Mouse (Mus musculus) CH12.LX (cell line): ENCODE measurements at regions not wholly inside any gene's neighbourhood (a gene's known extent, or its start where the extent isn't known, plus 50 kb on each side); places are given as distances from the start of the nearest gene placed in this dataset.

Source experiments
- DNase-seq: peaks from one replicate; pipeline ENCODE4 v3.0.0-alpha.2; 2013; ENCODE audit errors: extremely low read depth
- H3K27ac ChIP-seq: 2 replicates; pipeline ENCODE4 v1.5.1; 2012; ENCODE audit warnings: low read depth, mild to moderate bottlenecking, control low read depth, moderate library complexity; ENCODE audit not compliant: insufficient read depth
- H3K27me3 ChIP-seq: replicated peaks from 2 replicates; pipeline ENCODE3; 2012; ENCODE audit warnings: inconsistent platforms
- H3K36me3 ChIP-seq, 2 experiments: replicated peaks in 1 of 2; 2 replicates each; pipeline versions ENCODE3 to v1.6.1; 2012; ENCODE audit warnings: inconsistent platforms in 1 of 2, low read length in 1 of 2, mild to moderate bottlenecking in 1 of 2, mixed read lengths in 1 of 2, moderate library complexity in 1 of 2; ENCODE audit not compliant: control insufficient read depth in 1 of 2, insufficient read depth in 1 of 2
- H3K4me1 ChIP-seq, 2 experiments: 2 replicates each; pipeline ENCODE4 v1.6.1; 2012; ENCODE audit warnings: inconsistent platforms in 1 of 2, moderate library complexity in 1 of 2; ENCODE audit not compliant: insufficient read depth in 2 of 2, control insufficient read depth in 1 of 2
- H3K4me2 ChIP-seq: 2 replicates; pipeline ENCODE4 v1.6.1; 2012; ENCODE audit warnings: low read depth, mild to moderate bottlenecking, control low read depth; ENCODE audit not compliant: poor library complexity, insufficient read depth, severe bottlenecking
- H3K4me3 ChIP-seq, 3 experiments: fragments of 150-350 bp in 1 of 3; sonication (generic) in 1 of 3; replicated peaks in 1 of 3; 2 replicates each; pipeline versions ENCODE3 to v1.5.1; 2011 to 2012; ENCODE audit warnings: low read depth in 2 of 3, low read length in 2 of 3, mild to moderate bottlenecking in 2 of 3, moderate library complexity in 2 of 3, control low read depth in 1 of 3, improper control_type of control experiment in 1 of 3, inconsistent platforms in 1 of 3, mixed read lengths in 1 of 3; ENCODE audit not compliant: poor library complexity in 1 of 3
- H3K79me2 ChIP-seq: replicated peaks from 2 replicates; pipeline ENCODE4 v1.6.1; 2012; ENCODE audit warnings: mild to moderate bottlenecking, moderate library complexity; ENCODE audit not compliant: control insufficient read depth, poor library complexity, insufficient read depth, severe bottlenecking; ENCODE audit errors: extremely low read depth
- H3K9ac ChIP-seq: 2 replicates; pipeline ENCODE4 v1.6.1; 2012; ENCODE audit warnings: low read depth, mild to moderate bottlenecking, control low read depth, moderate library complexity; ENCODE audit not compliant: insufficient read depth
- H3K9me3 ChIP-seq: replicated peaks from 2 replicates; pipeline ENCODE3; 2012; ENCODE audit warnings: low read length, inconsistent platforms, mixed read lengths
- BHLHE40 ChIP-seq: IDR thresholded peaks from 2 replicates; pipeline ENCODE4 v1.6.1; 2011; ENCODE audit warnings: mild to moderate bottlenecking, low read depth, low read length, improper control_type of control experiment
- CHD2 ChIP-seq: IDR thresholded peaks from 2 replicates; pipeline ENCODE4 v1.6.1; 2011; ENCODE audit warnings: low read length, improper control_type of control experiment
- CTCF ChIP-seq, 2 experiments: IDR thresholded peaks in 1 of 2; conservative IDR thresholded peaks in 1 of 2; 2 replicates each; pipeline ENCODE4 v1.5.1; 2011 to 2012; ENCODE audit warnings: low read depth in 2 of 2, low read length in 2 of 2, improper control_type of control experiment in 1 of 2, inconsistent platforms in 1 of 2, mild to moderate bottlenecking in 1 of 2, moderate library complexity in 1 of 2
- ELF1 ChIP-seq: IDR thresholded peaks from 2 replicates; pipeline ENCODE4 v1.6.1; 2014; ENCODE audit warnings: low read depth, mild to moderate bottlenecking, inconsistent platforms, low read length, improper control_type of control experiment
- EP300 ChIP-seq: IDR thresholded peaks from 2 replicates; pipeline ENCODE4 v1.6.1; 2011; ENCODE audit warnings: low read length, improper control_type of control experiment
- ETS1 ChIP-seq: conservative IDR thresholded peaks from 2 replicates; pipeline ENCODE4 v1.6.1; 2012; ENCODE audit warnings: low read depth, mild to moderate bottlenecking, inconsistent platforms, low read length, improper control_type of control experiment, moderate library complexity
- GABPA ChIP-seq: IDR thresholded peaks from 2 replicates; pipeline ENCODE4 v1.6.1; 2012; ENCODE audit warnings: low read depth, low read length, improper control_type of control experiment, inconsistent platforms; ENCODE audit not compliant: insufficient replicate concordance
- IRF4 ChIP-seq: IDR thresholded peaks from 2 replicates; pipeline ENCODE4 v1.6.1; 2014; ENCODE audit warnings: low read depth, mild to moderate bottlenecking, inconsistent platforms, low read length, improper control_type of control experiment
- JUND ChIP-seq: conservative IDR thresholded peaks from 2 replicates; pipeline ENCODE4 v1.6.1; 2011; ENCODE audit warnings: low read depth, low read length, improper control_type of control experiment
- KAT2A ChIP-seq: IDR thresholded peaks from 2 replicates; pipeline ENCODE4 v1.6.1; 2012; ENCODE audit warnings: low read length, improper control_type of control experiment, inconsistent platforms; ENCODE audit not compliant: insufficient replicate concordance
- MAFK ChIP-seq: IDR thresholded peaks from 2 replicates; pipeline ENCODE4 v1.6.1; 2011; ENCODE audit warnings: low read length, improper control_type of control experiment; ENCODE audit not compliant: insufficient replicate concordance
- MAX ChIP-seq: IDR thresholded peaks from 2 replicates; pipeline ENCODE4 v1.6.1; 2011; ENCODE audit warnings: low read length, improper control_type of control experiment
- MAZ ChIP-seq: IDR thresholded peaks from 2 replicates; pipeline ENCODE4 v1.6.1; 2012; ENCODE audit warnings: low read depth, mild to moderate bottlenecking, inconsistent platforms, low read length, improper control_type of control experiment, moderate library complexity
- MEF2A ChIP-seq: IDR thresholded peaks from 2 replicates; pipeline ENCODE4 v1.6.1; 2014; ENCODE audit warnings: low read depth, mild to moderate bottlenecking, inconsistent platforms, low read length, improper control_type of control experiment, borderline replicate concordance
- MXI1 ChIP-seq: IDR thresholded peaks from 2 replicates; pipeline ENCODE4 v1.6.1; 2011; ENCODE audit warnings: mild to moderate bottlenecking, low read depth, low read length, improper control_type of control experiment
- PAX5 ChIP-seq: IDR thresholded peaks from 2 replicates; pipeline ENCODE4 v1.6.1; 2012; ENCODE audit warnings: low read length, inconsistent platforms, mixed read lengths
- POLR2A ChIP-seq: IDR thresholded peaks from 2 replicates; pipeline ENCODE4 v1.6.1; 2011; ENCODE audit warnings: low read depth, mild to moderate bottlenecking, improper control_type of control experiment, low read length
- POLR2AphosphoS2 ChIP-seq: IDR thresholded peaks from 2 replicates; pipeline ENCODE4 v1.6.1; 2011; ENCODE audit warnings: low read depth, low read length, improper control_type of control experiment
- RCOR1 ChIP-seq: conservative IDR thresholded peaks from 2 replicates; pipeline ENCODE4 v1.6.1; 2012; ENCODE audit warnings: low read depth, mild to moderate bottlenecking, inconsistent platforms, low read length, improper control_type of control experiment
- SMC3 ChIP-seq: IDR thresholded peaks from 2 replicates; pipeline ENCODE4 v1.6.1; 2011; ENCODE audit warnings: low read depth, low read length, improper control_type of control experiment
- TCF12 ChIP-seq: IDR thresholded peaks from 2 replicates; pipeline ENCODE4 v1.6.1; 2014; ENCODE audit warnings: low read depth, mild to moderate bottlenecking, inconsistent platforms, low read length, improper control_type of control experiment
- UBTF ChIP-seq: IDR thresholded peaks from 2 replicates; pipeline ENCODE4 v1.6.1; 2012; ENCODE audit warnings: low read depth, mild to moderate bottlenecking, inconsistent platforms, low read length, improper control_type of control experiment, moderate library complexity
- USF1 ChIP-seq: IDR thresholded peaks from 2 replicates; pipeline ENCODE4 v1.6.1; 2014; ENCODE audit warnings: low read depth, mild to moderate bottlenecking, inconsistent platforms, low read length, improper control_type of control experiment
- ZKSCAN1 ChIP-seq: IDR thresholded peaks from 2 replicates; pipeline ENCODE4 v1.6.1; 2012; ENCODE audit warnings: low read depth, inconsistent platforms, low read length, improper control_type of control experiment, borderline replicate concordance
- ZMIZ1 ChIP-seq: IDR thresholded peaks from 2 replicates; pipeline ENCODE4 v1.6.1; 2012; ENCODE audit warnings: low read depth, mild to moderate bottlenecking, inconsistent platforms, low read length, improper control_type of control experiment
- ZNF384 ChIP-seq: IDR thresholded peaks from 2 replicates; pipeline ENCODE4 v1.6.1; 2012; ENCODE audit warnings: low read depth, low read length, improper control_type of control experiment, inconsistent platforms
- dilution Hi-C: fragments of 300-500 bp; cut with MboI; formaldehyde crosslinking; loops from 2 replicates; pipeline ENCODE4 v1.14.3; 2020; ENCODE audit warnings: low sequenced_read_pairs; ENCODE audit not compliant: extremely low pct_unique_long_range_greater_than_20kb, extremely low pct_ligation_motif_present
- in situ Hi-C: fragments of 300-500 bp; cut with MboI; formaldehyde crosslinking; loops from 3 replicates; pipeline ENCODE4 v1.14.3; 2019; ENCODE audit warnings: low sequenced_read_pairs, low pct_ligation_motif_present, low pct_unique_long_range_greater_than_20kb, mixed read lengths

GRCm38 (mm10) chr11:27222436-27222835 is 628.6 kb upstream of the Vrk2 start:
- peaks cover 0 to 6% of the 10 kb centered on the region in 2 experiments; a peak in 2 of 4 replicates for H3K4me1 ChIP-seq
- H3K27ac ChIP-seq = no peak overlapping the region
- peaks cover 4% of the 10 kb centered on the region for H3K9me3 ChIP-seq
- H3K79me2 ChIP-seq = no peaks in the 10 kb centered on the region
- H3K4me3 ChIP-seq = no peak overlapping the region
- no peaks in the 10 kb centered on the region for H3K36me3 ChIP-seq
- no peak overlapping the region for H3K9ac ChIP-seq
- TF ChIP-seq GABPA (no peak), CTCF (conservative IDR thresholded peaks at IDR 0.05 in 1 of 2, IDR thresholded peaks at IDR 0.05 in 1 of 2; ENCODE audit: low read depth in 2 of 2, low read length in 2 of 2) (no peak), PAX5 (no peak), POLR2A (no peak), SMC3 (no peak), JUND (no peak), ELF1 (no peak), MEF2A (no peak), UBTF (no peak), KAT2A (no peak), ZMIZ1 (no peak), ZKSCAN1 (no peak), RCOR1 (no peak), ETS1 (no peak), MXI1 (no peak)
- no peak overlapping the region for H3K4me2 ChIP-seq
- DNase-seq = no peak
- H3K27me3 ChIP-seq = no peaks in the 10 kb centered on the region
- dilution Hi-C loops (no loop called here), in situ Hi-C loops (no loop called here)

GRCm38 (mm10) chr11:27221956-27222355 is 628.2 kb upstream of the Vrk2 start:
- no peak for DNase-seq
- Histone ChIP-seq H3K9ac (no peak overlapping the region), H3K27me3 (no peaks in the 10 kb centered on the region), H3K27ac (no peak overlapping the region), H3K4me1 (peaks cover 0 to 6% of the 10 kb centered on the region in 2 experiments; a peak in 2 of 4 replicates), H3K36me3 (no peaks in the 10 kb centered on the region), H3K79me2 (no peaks in the 10 kb centered on the region), H3K9me3 (peaks cover under 1% of the 10 kb centered on the region), H3K4me2 (no peak overlapping the region), H3K4me3 (no peak overlapping the region)
- TF ChIP-seq RCOR1 (no peak), ETS1 (no peak), MEF2A (no peak), BHLHE40 (no peak), USF1 (no peak), ZNF384 (no peak), IRF4 (no peak), SMC3 (no peak), POLR2AphosphoS2 (no peak), MXI1 (no peak), MAFK (no peak), MAX (no peak), CHD2 (no peak), EP300 (no peak), ZKSCAN1 (no peak), TCF12 (no peak), MAZ (no peak)
- dilution Hi-C loops (no loop called here), in situ Hi-C loops (no loop called here)
